Comparison of ENCODE assay signal across 8 mouse cellular contexts in genomic region chrX:136313303-136313702, GRCm38 (mm10). TPM values are rescaled to one million over a fixed set of nuclear protein-coding genes. Genes with fewer than 3 reads are reported as not detected.
DNase-seq lines count a peak whose midpoint lies in the region; ATAC-seq lines count a peak whose summit lies in the region.
"Had no signal": no experiment of that assay in that cellular context is flagged by ENCODE, and none has a peak within 500 bp of the region (broad histone marks: within the 10 kb centered on the region; RNA-seq: fewer than 3 reads in every experiment).

No protein-coding gene starts in this region.

- H3K36me3 ChIP-seq in midbrain, embryonic 12.5 days, result no peaks in the 10 kb centered on the region
- H3K36me3 ChIP-seq in midbrain, embryonic 11.5 days (ENCODE audit: control insufficient read depth, insufficient read depth, low read length), result no peaks in the 10 kb centered on the region
- no peaks in the 10 kb centered on the region for H3K36me3 ChIP-seq in forebrain, embryonic 13.5 days (ENCODE audit: poor library complexity, severe bottlenecking)

- ATAC-seq in midbrain, embryonic 12.5 days (ENCODE audit: low FRiP score, low read depth), result no peak
- ATAC-seq in midbrain, embryonic 11.5 days (ENCODE audit: low FRiP score), result no peak
- peak; percentile 65; the same call in 1 of the 2 replicates for ATAC-seq in forebrain, embryonic 13.5 days

- H3K4me1 ChIP-seq in midbrain, embryonic 12.5 days, result no peaks in the 10 kb centered on the region
- H3K4me1 ChIP-seq in midbrain, embryonic 11.5 days (ENCODE audit: control insufficient read depth, insufficient read depth, low read length), result no peaks in the 10 kb centered on the region; the same call in 1 of the 2 replicates
- H3K4me1 ChIP-seq in forebrain, embryonic 13.5 days, result 0 out of 2 replicates have a peak, but pooled peaks cover 4% of the 10 kb centered on the region

- 0 out of 2 replicates have a peak overlapping the region, but pooled peaks have one; percentile 22 for H3K4me2 ChIP-seq in midbrain, embryonic 12.5 days (replicated peaks)
- no peak overlapping the region for H3K4me2 ChIP-seq in midbrain, embryonic 11.5 days
- H3K4me2 ChIP-seq in forebrain, embryonic 13.5 days, result peak overlapping the region; percentile 37

- WGBS in midbrain, embryonic 12.5 days, result 45% methylated on average over 4 of the region's 4 CpGs
- 46% methylated on average over 4 of the region's 4 CpGs for WGBS in midbrain, embryonic 11.5 days
- 25% methylated on average over 4 of the region's 4 CpGs for WGBS in forebrain, embryonic 13.5 days

- H3K9me3 ChIP-seq in midbrain, embryonic 12.5 days, result no peaks in the 10 kb centered on the region
- no peaks in the 10 kb centered on the region for H3K9me3 ChIP-seq in midbrain, embryonic 11.5 days (ENCODE audit: control insufficient read depth, low read length)
- H3K9me3 ChIP-seq in forebrain, embryonic 13.5 days (replicated peaks), result no peaks in the 10 kb centered on the region

- H3K27ac ChIP-seq in midbrain, embryonic 12.5 days (replicated peaks), result 0 out of 2 replicates have a peak overlapping the region, but pooled peaks have one; percentile 10
- no peak overlapping the region for H3K27ac ChIP-seq in midbrain, embryonic 11.5 days (ENCODE audit: low read depth, low read length)
- H3K27ac ChIP-seq in forebrain, embryonic 13.5 days, result peak overlapping the region; percentile 25; the same call in 1 of the 2 replicates

- no peak overlapping the region for H3K4me3 ChIP-seq in midbrain, embryonic 12.5 days
- no peak overlapping the region for H3K4me3 ChIP-seq in midbrain, embryonic 11.5 days (ENCODE audit: low read depth, low read length)
- H3K4me3 ChIP-seq in forebrain, embryonic 13.5 days, result no peak overlapping the region

- H3K27me3 ChIP-seq in midbrain, embryonic 12.5 days, result no peaks in the 10 kb centered on the region
- no peaks in the 10 kb centered on the region for H3K27me3 ChIP-seq in midbrain, embryonic 11.5 days (ENCODE audit: control insufficient read depth, insufficient read depth, low read length)
- no peaks in the 10 kb centered on the region for H3K27me3 ChIP-seq in forebrain, embryonic 13.5 days

- H3K9ac ChIP-seq in midbrain, embryonic 12.5 days (replicated peaks), result no peak overlapping the region
- no peak overlapping the region for H3K9ac ChIP-seq in midbrain, embryonic 11.5 days (ENCODE audit: low read length)
- H3K9ac ChIP-seq in forebrain, embryonic 13.5 days, result no peak overlapping the region

- intact Hi-C loops in left cerebral cortex, postnatal 14 days (cut with DNase I), result no loop called here

- no peak for DNase-seq in midbrain, embryonic 11.5 days (ENCODE audit: low spot score, missing footprints)
- DNase-seq in left cerebral cortex, postnatal 14 days (ENCODE audit: low spot score in 2 of 2), result peak; percentile 4 to 9
- peak; percentile 8 for DNase-seq in right cerebral cortex, postnatal 25 days
- no peak for DNase-seq in urinary bladder, postnatal 10 days (ENCODE audit: low spot score)
- no peak for DNase-seq in gastrocnemius, postnatal 10 days
- DNase-seq: spleen, adult 18-20 months had no signal

RNA-seq across cellular contexts. Expression of gene Bex3, which starts 43.2 kb away (rescaled TPM):
- polyA plus RNA-seq in midbrain, embryonic 12.5 days (2016; fragmentation: Nextera tagmentation; extraction: Ambion mirVana), result 584 and 588 TPM in 2 replicates
- polyA plus RNA-seq in midbrain, embryonic 11.5 days (2014; fragmentation: Nextera tagmentation; extraction: Ambion mirVana), result 666 and 674 TPM in 2 replicates
- 649 and 658 TPM in 2 replicates for polyA plus RNA-seq in forebrain, embryonic 13.5 days (2015; fragmentation: Nextera tagmentation; extraction: Ambion mirVana)
- total RNA-seq in left cerebral cortex, postnatal 14 days (2021), result 100 to 1,000 TPM; 373 to 380 TPM
- total RNA-seq in gastrocnemius, postnatal 10 days (2021), result 10 to 100 TPM; 23.1 to 32.4 TPM

Comparison
In these comparisons a context has a peak if more than half of its experiments do, and no peak if none do; other contexts are left out.
1. DNase-seq: peak in left cerebral cortex, postnatal 14 days (2 of 2) and right cerebral cortex, postnatal 25 days (single experiment); none in midbrain, embryonic 11.5 days (single experiment), urinary bladder, postnatal 10 days (single experiment) and gastrocnemius, postnatal 10 days (single experiment).